Mouse (Mus musculus): ENCODE data around the gene Gm16503.
"Not testable (repeated sequence)": the region's sequence is repeated elsewhere in the genome, so short reads cannot be mapped to it uniquely, and the experiment has no call there.

GRCm38 (mm10) chr4:147579371-147579770, 39.4 kb downstream of the Gm16503 start:
- not testable (repeated sequence) for TF ChIP-seq CTCF (IDR thresholded peaks at IDR 0.05; ENCODE audit: insufficient read depth, low read length); POLR2A (IDR thresholded peaks at IDR 0.05; ENCODE audit: borderline replicate concordance, extremely low read depth, low read depth, low read length)
